Mouse (Mus musculus) heart, postnatal 0 days (tissue): ENCODE data around the gene Sdad1. TPM values are rescaled to one million over a fixed set of nuclear protein-coding genes. Genes with fewer than 3 reads are reported as not detected.
A peak's percentile ranks its signal among the peaks of the same experiment; 100 is the strongest.

Source experiments
- ATAC-seq: fragments of 200-750 bp; cut with Nextera tagmentation; 2 replicates; pipeline ENCODE4 v1.8.0; 2017; ENCODE audit warnings: low read depth, moderate number of reproducible peaks, moderate library complexity; ENCODE audit not compliant: insufficient read depth
- DNase-seq: peaks from one replicate; pipeline ENCODE4 v3.0.0-alpha.2; 2016; ENCODE audit warnings: low spot score
- H3K27ac ChIP-seq: fragments of 300-500 bp; sonication (generic); 2 replicates; pipeline ENCODE4 v1.5.1; 2014; ENCODE audit warnings: low read depth, mild to moderate bottlenecking
- H3K27me3 ChIP-seq: fragments of 300-500 bp; sonication (generic); 2 replicates; pipeline ENCODE4 v1.6.1; 2014; ENCODE audit warnings: low read length, mixed read lengths; ENCODE audit not compliant: control insufficient read depth, insufficient read depth
- H3K36me3 ChIP-seq: fragments of 300-500 bp; sonication (generic); replicated peaks from 2 replicates; pipeline ENCODE4 v1.6.1; 2014; ENCODE audit warnings: low read length, mixed read lengths; ENCODE audit not compliant: control insufficient read depth, insufficient read depth
- H3K4me1 ChIP-seq: fragments of 300-500 bp; sonication (generic); 2 replicates; pipeline ENCODE4 v1.6.1; 2014; ENCODE audit warnings: antibody characterized with exemption; ENCODE audit not compliant: control insufficient read depth, insufficient read depth
- H3K4me2 ChIP-seq: fragments of 300-500 bp; sonication (generic); 2 replicates; pipeline ENCODE4 v1.6.1; 2014; ENCODE audit warnings: low read depth, mild to moderate bottlenecking, low read length, moderate library complexity
- H3K4me3 ChIP-seq: fragments of 300-500 bp; sonication (generic); 2 replicates; pipeline ENCODE4 v1.5.1; 2014; ENCODE audit warnings: low read depth, low read length
- H3K9ac ChIP-seq: fragments of 300-500 bp; sonication (generic); replicated peaks from 2 replicates; pipeline ENCODE4 v1.6.1; 2014; ENCODE audit warnings: low read depth, low read length, mixed read lengths
- H3K9me3 ChIP-seq: fragments of 300-500 bp; sonication (generic); replicated peaks from 2 replicates; pipeline ENCODE4 v1.6.1; 2016; ENCODE audit warnings: low read length; ENCODE audit not compliant: control insufficient read depth
- CTCF ChIP-seq: IDR thresholded peaks from 2 replicates; pipeline ENCODE4 v1.5.1; 2016; ENCODE audit warnings: antibody characterized with exemption, control low read depth, low read depth
- EP300 ChIP-seq: IDR thresholded peaks from 2 replicates; pipeline ENCODE4 v1.6.1; 2016; ENCODE audit warnings: antibody characterized with exemption, low read depth
- WGBS: fragments of 180-500 bp; shearing (Covaris S2); extraction: QIAGEN DNeasy Blood & Tissue Kit; methylation state at CpG from one replicate; pipeline ENCODE4 v1.1.7; 2014; 5-methylcytosine and 5-hydroxymethylcytosine counted together
- polyA plus RNA-seq: library from polyadenylated mRNA; unstranded; fragments of >200 nt; fragmentation: Nextera tagmentation; extraction: Ambion mirVana; gene quantifications from 2 replicates; pipeline ENCODE4 v1.2.1, GENCODE M21; 2015
- total RNA-seq: library from RNA; depleted of rRNA; stranded (reverse); fragments of >200 nt; gene quantifications from 2 replicates; pipeline ENCODE4 v1.2.3, GENCODE M21; 2014; ENCODE audit warnings: low replicate concordance

The Sdad1 gene
- total and polyA plus RNA-seq, 2 experiments from 2014 or later = 13.8 to 37.0 TPM

DNA sequence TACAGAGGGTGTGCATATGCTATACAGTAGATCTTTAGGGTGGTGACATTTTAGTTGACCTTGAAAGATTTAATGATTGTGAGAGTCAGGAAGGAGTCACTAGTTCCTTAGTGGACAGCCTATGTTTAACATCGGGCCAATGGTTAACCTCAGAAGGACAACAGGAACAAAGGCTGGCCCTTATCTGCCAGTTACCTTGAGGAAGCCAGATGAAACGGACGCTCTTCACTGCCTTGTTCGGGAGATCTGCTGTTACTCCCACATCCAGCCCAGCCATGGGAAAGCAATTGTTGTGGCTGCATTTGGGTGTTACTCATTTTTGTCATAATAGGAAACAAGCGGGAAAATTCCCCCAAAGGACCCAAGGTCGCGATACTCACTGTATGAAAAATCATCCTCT is 3.5 kb upstream of the Sdad1 start:
- Histone ChIP-seq H3K4me1 (peaks cover 4% of the 10 kb centered on the region; the same call in 1 of the 2 replicates), H3K9ac (no peak overlapping the region), H3K4me3 (no peak overlapping the region), H3K36me3 (no peaks in the 10 kb centered on the region), H3K27ac (no peak overlapping the region), H3K4me2 (no peak overlapping the region), H3K27me3 (no peaks in the 10 kb centered on the region), H3K9me3 (no peaks in the 10 kb centered on the region)
- ATAC-seq (no peak), DNase-seq (no peak)
- TF ChIP-seq CTCF (no peak), EP300 (no peak)
- WGBS = 43% methylated on average over 7 of the region's 7 CpGs

DNA sequence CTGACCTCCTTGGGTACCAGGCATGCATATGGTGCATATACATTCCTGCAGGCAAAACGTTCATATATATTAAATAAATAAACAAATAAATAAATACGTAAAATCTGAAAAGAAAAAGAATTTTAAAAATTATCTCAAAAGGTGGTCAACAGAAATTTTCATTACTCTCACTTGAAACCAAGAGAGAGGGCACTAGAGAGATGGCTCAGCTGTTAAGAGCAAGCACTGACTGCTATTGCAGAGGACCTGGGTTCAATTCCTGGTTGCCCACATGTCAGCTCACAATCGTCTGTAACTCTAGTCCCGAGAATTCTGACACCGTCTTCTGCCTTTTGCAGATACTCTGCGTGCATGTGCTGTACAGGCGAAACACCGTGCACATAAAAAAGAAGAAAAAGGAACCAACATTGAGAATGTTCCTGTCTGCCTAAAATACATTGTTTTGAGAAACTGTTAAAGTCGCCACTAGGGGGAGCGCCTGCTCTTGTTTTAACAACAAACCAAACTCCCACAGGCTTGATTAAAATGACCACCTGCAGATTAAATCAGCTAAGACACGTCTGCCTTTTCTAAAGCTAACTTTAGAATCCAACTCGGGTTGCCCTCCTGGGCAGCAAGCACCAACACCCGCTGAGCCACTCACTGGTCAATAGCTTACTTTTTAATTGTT is 1.9 kb upstream of the Sdad1 start:
- peaks cover 9% of the 10 kb centered on the region; the same call in 1 of the 2 replicates for H3K4me1 ChIP-seq
- no peaks in the 10 kb centered on the region for H3K9me3 ChIP-seq
- no peak overlapping the region for H3K4me3 ChIP-seq
- no peak for ATAC-seq
- H3K27ac ChIP-seq = no peak overlapping the region
- no peak overlapping the region for H3K4me2 ChIP-seq
- 13% methylated on average over 13 of the region's 13 CpGs for WGBS
- H3K9ac ChIP-seq = no peak overlapping the region
- TF ChIP-seq EP300 = no peak
- TF ChIP-seq CTCF = peak; percentile 68
- peak; percentile 89 for DNase-seq
- no peaks in the 10 kb centered on the region for H3K36me3 ChIP-seq
- no peaks in the 10 kb centered on the region for H3K27me3 ChIP-seq

DNA sequence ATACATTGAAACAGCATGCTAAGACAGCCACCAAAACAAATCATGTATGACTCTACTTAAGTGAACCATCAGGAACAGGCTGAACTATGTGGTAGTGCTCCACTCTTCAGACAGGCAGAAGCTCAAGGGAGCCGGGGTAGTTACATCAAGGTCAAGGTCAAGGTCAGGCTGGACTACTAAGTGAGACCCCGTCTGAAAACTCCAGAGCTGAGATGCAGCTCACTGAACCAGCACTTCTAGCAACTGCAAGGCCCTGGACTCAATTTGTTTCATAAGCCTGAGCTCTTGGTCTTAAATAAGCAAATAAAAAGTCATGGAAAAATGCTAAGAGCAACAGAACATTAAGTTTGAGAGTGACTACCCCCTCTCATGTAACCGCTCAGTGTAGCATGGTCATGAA is 6.0 kb downstream of the Sdad1 start:
- Histone ChIP-seq H3K4me3 (no peak overlapping the region), H3K4me1 (peaks cover 19% of the 10 kb centered on the region; the same call in 1 of the 2 replicates), H3K27ac (no peak overlapping the region), H3K36me3 (peaks cover 63% of the 10 kb centered on the region), H3K9ac (no peak overlapping the region), H3K27me3 (no peaks in the 10 kb centered on the region), H3K4me2 (no peak overlapping the region), H3K9me3 (no peaks in the 10 kb centered on the region)
- 64% methylated on average over 3 of the region's 3 CpGs for WGBS
- TF ChIP-seq EP300 (no peak), CTCF (no peak)
- ATAC-seq (no peak), DNase-seq (no peak)

DNA sequence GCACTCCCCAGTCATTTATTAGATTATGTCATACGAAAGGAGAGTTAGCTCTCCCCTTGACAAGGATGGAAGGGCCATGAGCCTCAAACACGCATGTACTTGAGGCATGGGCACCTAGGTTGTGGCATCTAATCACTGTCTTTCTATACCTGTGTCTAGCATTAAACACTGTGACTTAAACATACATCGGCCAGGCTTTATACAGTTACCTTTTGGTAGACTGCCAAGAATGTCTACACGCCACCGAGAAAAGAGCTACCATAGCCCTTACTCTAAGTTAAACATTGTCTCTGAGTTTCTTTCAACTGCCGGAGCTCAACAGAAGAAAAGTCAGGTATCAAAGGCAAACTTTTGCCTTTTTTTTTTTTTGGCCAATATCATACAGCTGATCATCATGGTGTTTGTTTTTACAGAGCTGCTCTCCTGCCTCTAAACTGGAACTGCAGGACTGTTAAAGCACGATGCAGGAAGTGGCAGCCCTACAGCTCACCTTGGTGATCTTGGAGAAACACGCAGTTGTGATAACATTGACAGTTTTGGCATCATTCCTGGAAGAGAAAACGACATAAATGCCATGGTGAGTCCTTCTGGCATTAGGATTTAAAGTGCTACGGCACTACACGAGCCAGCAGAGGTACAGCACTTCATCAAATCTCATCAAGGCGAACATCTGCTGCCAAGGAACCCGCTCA is 8.0 kb downstream of the Sdad1 start:
- no peaks in the 10 kb centered on the region for H3K27me3 ChIP-seq
- DNase-seq = peak; percentile 51
- 46% methylated on average over 13 of the region's 13 CpGs for WGBS

DNA sequence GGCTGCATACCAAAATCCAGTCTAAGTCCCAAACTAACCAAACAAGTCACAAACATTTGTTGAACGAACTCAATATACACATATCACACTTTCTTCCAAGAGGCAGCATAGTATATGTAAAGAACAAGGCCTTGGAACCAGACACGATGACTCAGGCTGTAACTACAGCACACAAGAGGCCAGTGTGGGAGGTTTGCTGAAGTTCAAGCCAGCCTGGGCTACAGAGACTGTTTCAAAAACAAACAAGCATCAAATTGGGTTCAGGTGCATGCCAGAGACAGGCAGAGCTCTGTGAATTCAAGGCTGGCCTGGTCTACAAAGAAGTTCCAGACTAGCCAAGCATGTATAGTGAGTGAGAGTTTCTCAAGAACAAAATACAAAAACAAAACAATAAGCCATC is 15.8 kb downstream of the Sdad1 start:
- Histone ChIP-seq H3K4me2 (no peak overlapping the region), H3K9ac (no peak overlapping the region), H3K36me3 (peaks cover 90% of the 10 kb centered on the region), H3K4me3 (no peak overlapping the region), H3K4me1 (no peaks in the 10 kb centered on the region), H3K27ac (no peak overlapping the region), H3K27me3 (no peaks in the 10 kb centered on the region), H3K9me3 (no peaks in the 10 kb centered on the region)
- WGBS = 89% methylated on average over 2 of the region's 2 CpGs
- TF ChIP-seq EP300 (no peak), CTCF (no peak)
- ATAC-seq = no peak
- DNase-seq = no peak

More for the DNA sequence above, 8.0 kb downstream of the Sdad1 start:
- Histone ChIP-seq H3K9me3 (no peaks in the 10 kb centered on the region), H3K9ac (no peak overlapping the region), H3K36me3 (peaks cover 75% of the 10 kb centered on the region), H3K4me2 (no peak overlapping the region), H3K27ac (no peak overlapping the region), H3K4me1 (0 out of 2 replicates have a peak, but pooled peaks cover 10% of the 10 kb centered on the region), H3K4me3 (no peak overlapping the region)
- TF ChIP-seq EP300 (no peak), CTCF (no peak)
- ATAC-seq = peak; percentile 33; the same call in 1 of the 2 replicates
